Mouse (Mus musculus) hindbrain, embryonic 15.5 days (tissue): Measurements from ENCODE around the gene Rps17. TPM values are rescaled to one million over a fixed set of nuclear protein-coding genes. Genes with fewer than 3 reads are reported as not detected.

ENCODE experiments used
- ATAC-seq: fragments of 200-750 bp; cut with Nextera tagmentation; 2 replicates; pipeline ENCODE4 v1.8.0; 2017; ENCODE audit warnings: low read depth, moderate number of reproducible peaks, moderate TSS enrichment; ENCODE audit not compliant: low FRiP score
- H3K27ac ChIP-seq: fragments of 300-500 bp; sonication (generic); replicated peaks from 2 replicates; pipeline ENCODE4 v1.5.1; 2015; ENCODE audit warnings: mild to moderate bottlenecking, inconsistent platforms
- H3K27me3 ChIP-seq: fragments of 300-500 bp; sonication (generic); 2 replicates; pipeline ENCODE4 v1.6.1; 2015; ENCODE audit warnings: control low read depth, inconsistent platforms
- H3K36me3 ChIP-seq: fragments of 300-500 bp; sonication (generic); 2 replicates; pipeline ENCODE4 v1.6.1; 2015; ENCODE audit warnings: control low read depth, inconsistent platforms
- H3K4me1 ChIP-seq: fragments of 300-500 bp; sonication (generic); replicated peaks from 2 replicates; pipeline ENCODE4 v1.6.1; 2015; ENCODE audit warnings: control low read depth, inconsistent platforms
- H3K4me2 ChIP-seq: fragments of 300-500 bp; sonication (generic); 2 replicates; pipeline ENCODE4 v1.6.1; 2015; ENCODE audit warnings: moderate library complexity, mild to moderate bottlenecking, inconsistent platforms
- H3K4me3 ChIP-seq: fragments of 300-500 bp; sonication (generic); 2 replicates; pipeline ENCODE4 v1.5.1; 2015; ENCODE audit warnings: mild to moderate bottlenecking, inconsistent platforms
- H3K9ac ChIP-seq: fragments of 300-500 bp; sonication (generic); 2 replicates; pipeline ENCODE4 v1.6.1; 2015; ENCODE audit warnings: inconsistent platforms
- H3K9me3 ChIP-seq: fragments of 300-500 bp; sonication (generic); 2 replicates; pipeline ENCODE4 v1.6.1; 2016; ENCODE audit warnings: control low read depth, inconsistent platforms
- WGBS: fragments of 180-500 bp; shearing (Covaris S2); methylation state at CpG from one replicate; pipeline ENCODE4 v1.1.7; 2015; 5-methylcytosine and 5-hydroxymethylcytosine counted together
- polyA plus RNA-seq: library from polyadenylated mRNA; unstranded; fragments of >200 nt; fragmentation: Nextera tagmentation; extraction: Ambion mirVana; gene quantifications from 2 replicates; pipeline ENCODE4 v1.2.1, GENCODE M21; 2015

Rps17 gene
- polyA plus RNA-seq, 1 experiment from 2014 or later: 710 TPM

DNA sequence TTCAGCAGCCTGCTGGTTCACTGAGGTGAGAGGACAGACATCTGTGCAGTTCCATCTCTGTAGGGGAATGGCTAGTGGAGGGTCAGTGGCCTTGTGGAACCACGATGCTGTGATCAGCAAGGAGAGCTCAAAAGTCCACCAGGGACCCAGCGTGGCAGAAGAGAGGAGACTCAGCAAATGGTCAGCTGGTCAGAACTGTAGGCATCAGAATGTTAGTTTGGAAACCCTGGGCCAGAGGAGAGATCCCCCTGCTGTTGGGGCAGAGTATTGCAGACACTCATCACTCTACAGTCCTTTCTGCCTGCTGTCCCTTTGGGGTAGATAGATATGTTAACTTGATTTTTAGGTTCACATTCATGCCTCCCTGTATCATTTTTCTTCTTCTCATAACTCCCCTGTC is 41.4 kb downstream of the Rps17 start:
- Histone ChIP-seq H3K4me3 (no peak overlapping the region), H3K9ac (no peak overlapping the region), H3K27me3 (no peaks in the 10 kb centered on the region), H3K36me3 (no peaks in the 10 kb centered on the region), H3K4me2 (no peak overlapping the region), H3K9me3 (no peaks in the 10 kb centered on the region), H3K27ac (no peak overlapping the region), H3K4me1 (0 out of 2 replicates have a peak, but pooled peaks cover 3% of the 10 kb centered on the region)
- no peak for ATAC-seq
- 88% methylated on average over 2 of the region's 2 CpGs for WGBS

DNA sequence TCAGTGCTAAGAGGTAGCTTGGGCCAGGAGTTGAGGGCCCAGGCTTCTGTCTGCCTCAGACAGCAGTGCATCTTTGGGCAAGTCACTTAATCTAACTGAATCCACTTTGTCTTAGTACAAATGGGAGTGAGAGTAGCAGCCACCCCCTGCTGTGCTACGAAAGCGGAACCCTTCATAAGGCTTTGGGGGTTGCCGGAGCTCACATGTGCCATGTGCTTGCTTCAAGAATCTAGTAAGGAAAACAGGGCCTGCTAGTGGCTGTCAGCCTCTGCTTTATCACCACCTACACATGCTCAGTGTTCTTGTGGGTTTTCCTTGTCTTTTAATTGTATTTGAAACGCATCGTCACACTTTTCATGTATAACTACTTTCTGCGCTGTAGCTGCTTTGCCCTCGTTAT is 43.7 kb downstream of the Rps17 start:
- 50% methylated on average over 7 of the region's 7 CpGs for WGBS

DNA sequence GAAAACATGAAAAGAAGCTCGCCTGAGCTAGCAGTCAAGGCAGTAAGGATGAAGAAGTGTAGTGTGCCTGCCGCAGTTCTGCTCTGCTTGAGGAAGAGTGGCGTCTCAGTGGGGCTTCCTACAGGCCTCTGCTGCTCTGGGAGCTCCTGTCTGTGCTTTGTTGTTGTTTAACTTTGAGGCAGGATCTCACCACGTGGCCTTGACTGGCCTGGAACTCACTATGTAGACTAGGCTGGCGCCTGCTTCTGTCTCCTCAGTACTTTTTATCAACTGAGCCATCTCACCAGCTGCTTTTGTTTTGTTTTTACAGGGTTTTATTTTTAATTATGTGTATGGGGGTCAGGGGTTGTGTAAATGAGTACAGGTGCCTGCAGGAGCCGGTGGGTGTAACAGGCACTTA is 46.8 kb downstream of the Rps17 start:
- Histone ChIP-seq H3K4me1 (0 out of 2 replicates have a peak, but pooled peaks cover 3% of the 10 kb centered on the region), H3K9ac (no peak overlapping the region), H3K4me3 (no peak overlapping the region), H3K36me3 (no peaks in the 10 kb centered on the region), H3K27me3 (no peaks in the 10 kb centered on the region), H3K4me2 (no peak overlapping the region), H3K9me3 (no peaks in the 10 kb centered on the region), H3K27ac (no peak overlapping the region)
- WGBS: 43% methylated on average over 6 of the region's 6 CpGs
- no peak for ATAC-seq

More for the DNA sequence above, 43.7 kb downstream of the Rps17 start:
- H3K4me3 ChIP-seq: no peak overlapping the region
- H3K36me3 ChIP-seq: no peaks in the 10 kb centered on the region
- H3K4me1 ChIP-seq: 0 out of 2 replicates have a peak, but pooled peaks cover 3% of the 10 kb centered on the region
- H3K4me2 ChIP-seq: no peak overlapping the region
- no peaks in the 10 kb centered on the region for H3K27me3 ChIP-seq
- no peak overlapping the region for H3K9ac ChIP-seq
- H3K27ac ChIP-seq: no peak overlapping the region
- no peaks in the 10 kb centered on the region for H3K9me3 ChIP-seq
- no peak for ATAC-seq

DNA sequence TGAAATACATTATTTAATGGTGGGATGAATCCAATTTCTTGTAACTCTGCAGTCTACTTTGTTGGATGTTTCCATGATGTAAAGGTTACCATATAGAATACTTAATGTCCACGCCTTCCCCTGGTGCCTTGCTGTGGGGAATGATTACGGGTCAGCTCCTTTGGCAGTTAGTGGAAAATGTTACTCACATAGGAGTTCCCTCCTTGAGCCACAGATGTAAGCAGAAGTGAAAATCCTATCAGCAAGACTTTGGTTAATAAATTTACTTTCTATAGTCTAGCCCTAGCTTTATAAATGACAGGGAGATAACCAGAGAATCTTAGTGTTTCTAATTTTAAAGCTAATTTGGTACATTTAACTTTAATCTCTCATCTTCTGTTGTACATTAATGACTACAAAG is 49.9 kb downstream of the Rps17 start:
- no peak overlapping the region for H3K9ac ChIP-seq
- H3K4me3 ChIP-seq: no peak overlapping the region
- H3K27me3 ChIP-seq: no peaks in the 10 kb centered on the region
- 92% methylated on average over 2 of the region's 2 CpGs for WGBS
- H3K27ac ChIP-seq: no peak overlapping the region
- no peak for ATAC-seq
- H3K4me1 ChIP-seq: no peaks in the 10 kb centered on the region
- no peaks in the 10 kb centered on the region for H3K36me3 ChIP-seq
- H3K9me3 ChIP-seq: no peaks in the 10 kb centered on the region
- H3K4me2 ChIP-seq: no peak overlapping the region

Other genes with a start within 250 kb of the Rps17 start
- not detected in 2 replicates for gene Slc28a1, start 230.5 kb downstream of the Rps17 start, polyA plus RNA-seq
- 1.9 and 2.4 TPM in 2 replicates for gene Pde8a, start 131.7 kb downstream of the Rps17 start, polyA plus RNA-seq
- gene Cpeb1, start 110.2 kb upstream of the Rps17 start, polyA plus RNA-seq: 5.7 and 6.2 TPM in 2 replicates
- gene Ap3b2, start 148.7 kb upstream of the Rps17 start, polyA plus RNA-seq: 133 and 147 TPM in 2 replicates
- gene BC048679, start 153.0 kb upstream of the Rps17 start, polyA plus RNA-seq: not detected in 2 replicates
- gene Fsd2, start 221.7 kb upstream of the Rps17 start, polyA plus RNA-seq: 0.12 and 0.29 TPM in 2 replicates
- 5.5 and 6.6 TPM in 2 replicates for gene Whamm, start 226.0 kb upstream of the Rps17 start, polyA plus RNA-seq